Mouse (Mus musculus) cerebellum, adult 2 months (tissue): Measurements from ENCODE around the gene Ccdc154.

ENCODE experiments used
- CTCF ChIP-seq: fragments of 200-500 bp; IDR thresholded peaks from 2 replicates; pipeline ENCODE4 v1.5.1; 2011; ENCODE audit warnings: low read depth, mild to moderate bottlenecking, control low read depth, low read length, moderate library complexity, borderline replicate concordance; ENCODE audit not compliant: insufficient read depth
- POLR2A ChIP-seq: fragments of 200-500 bp; IDR thresholded peaks from 2 replicates; pipeline ENCODE4 v1.6.1; 2011; ENCODE audit warnings: low read length, control low read depth, borderline replicate concordance; ENCODE audit not compliant: insufficient read depth

GRCm38 (mm10) chr17:25164770-25165169 lies 2.5 kb downstream of the Ccdc154 start:
- no peak for TF ChIP-seq CTCF
- TF ChIP-seq POLR2A = no peak
